Mouse (Mus musculus): ENCODE results near the gene Btbd9. TPM values are rescaled to one million over a fixed set of nuclear protein-coding genes. Genes with fewer than 3 reads are reported as not detected.
A peak's percentile ranks its signal among the peaks of the same experiment; 100 is the strongest.

Btbd9 gene
- polyA plus RNA-seq, 1 experiment = 80.3 TPM

- peaks cover 50% of the 10 kb centered on the region for H3K4me1 ChIP-seq
- H3K27me3 ChIP-seq (replicated peaks) = no peaks in the 10 kb centered on the region
- TF ChIP-seq GATA1 (IDR thresholded peaks at IDR 0.05; ENCODE audit: borderline replicate concordance, low read length) (no peak), FLI1 (IDR thresholded peaks at IDR 0.05; ENCODE audit: low read length) (no peak)
- H3K36me3 ChIP-seq (replicated peaks; ENCODE audit: low read length) = peaks cover 18% of the 10 kb centered on the region
- H3K9me3 ChIP-seq = no peaks in the 10 kb centered on the region
- peak overlapping the region; percentile 92 for H3K4me3 ChIP-seq (replicated peaks)
Observed at GRCm38 (mm10) chr17:30612075-30612859, 36.0 kb upstream of the Btbd9 start.

GRCm38 (mm10) chr17:30611221-30612074 is 35.2 kb upstream of the Btbd9 start:
- H3K9me3 ChIP-seq = no peaks in the 10 kb centered on the region
- peak overlapping the region; percentile 92 for H3K4me3 ChIP-seq (replicated peaks)
- TF ChIP-seq GATA1 (IDR thresholded peaks at IDR 0.05; ENCODE audit: borderline replicate concordance, low read length) (no peak), FLI1 (IDR thresholded peaks at IDR 0.05; ENCODE audit: low read length) (no peak)
- H3K36me3 ChIP-seq (replicated peaks; ENCODE audit: low read length) = peaks cover 25% of the 10 kb centered on the region
- H3K27me3 ChIP-seq (replicated peaks) = no peaks in the 10 kb centered on the region
- H3K4me1 ChIP-seq = peaks cover 58% of the 10 kb centered on the region

GRCm38 (mm10) chr17:30610739-30611138 is 34.5 kb upstream of the Btbd9 start:
- Histone ChIP-seq H3K9me3 (no peaks in the 10 kb centered on the region), H3K27me3 (replicated peaks) (no peaks in the 10 kb centered on the region), H3K36me3 (replicated peaks; ENCODE audit: low read length) (peaks cover 32% of the 10 kb centered on the region), H3K4me1 (peaks cover 64% of the 10 kb centered on the region), H3K4me3 (replicated peaks) (peak overlapping the region; percentile 16)
- TF ChIP-seq GATA1 (IDR thresholded peaks at IDR 0.05; ENCODE audit: borderline replicate concordance, low read length) (no peak), FLI1 (IDR thresholded peaks at IDR 0.05; ENCODE audit: low read length) (no peak)

DNA sequence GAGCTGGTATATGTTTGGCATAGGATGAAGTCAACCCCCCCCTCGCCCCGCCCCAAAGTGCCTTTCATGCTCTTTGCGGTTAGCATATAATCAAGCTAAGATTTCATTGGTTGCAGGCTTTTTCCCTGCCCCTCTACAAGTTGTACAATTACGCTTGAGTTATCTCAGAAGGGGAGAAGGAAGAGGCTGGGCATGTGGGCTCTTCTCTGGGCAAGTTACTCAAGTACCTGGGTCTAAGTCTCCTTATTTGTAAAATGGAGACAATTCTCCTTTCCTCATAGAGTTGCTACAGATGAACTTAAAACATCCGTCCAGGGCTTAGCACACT is 33.7 kb upstream of the Btbd9 start:
- peaks cover 64% of the 10 kb centered on the region for H3K4me1 ChIP-seq
- no peak for TF ChIP-seq FLI1 (IDR thresholded peaks at IDR 0.05; ENCODE audit: low read length)
- TF ChIP-seq GATA1 (IDR thresholded peaks at IDR 0.05; ENCODE audit: borderline replicate concordance, low read length) = no peak
- peaks cover 36% of the 10 kb centered on the region for H3K36me3 ChIP-seq (replicated peaks; ENCODE audit: low read length)
- no peaks in the 10 kb centered on the region for H3K27me3 ChIP-seq (replicated peaks)
- H3K9me3 ChIP-seq = no peaks in the 10 kb centered on the region
- H3K4me3 ChIP-seq (replicated peaks) = no peak overlapping the region

- peaks cover 41% of the 10 kb centered on the region for H3K36me3 ChIP-seq (replicated peaks; ENCODE audit: low read length)
- peak overlapping the region; percentile 25 for H3K4me3 ChIP-seq (replicated peaks)
- H3K4me1 ChIP-seq = peaks cover 64% of the 10 kb centered on the region
- no peaks in the 10 kb centered on the region for H3K9me3 ChIP-seq
- no peaks in the 10 kb centered on the region for H3K27me3 ChIP-seq (replicated peaks)
- TF ChIP-seq GATA1 (IDR thresholded peaks at IDR 0.05; ENCODE audit: borderline replicate concordance, low read length) (no peak), FLI1 (IDR thresholded peaks at IDR 0.05; ENCODE audit: low read length) (no peak)
Observed at GRCm38 (mm10) chr17:30609305-30609979, 33.2 kb upstream of the Btbd9 start.

- Histone ChIP-seq H3K4me3 (replicated peaks) (no peak overlapping the region), H3K27me3 (replicated peaks) (no peaks in the 10 kb centered on the region), H3K4me1 (peaks cover 65% of the 10 kb centered on the region), H3K36me3 (replicated peaks; ENCODE audit: low read length) (peaks cover 56% of the 10 kb centered on the region), H3K9me3 (no peaks in the 10 kb centered on the region)
- TF ChIP-seq GATA1 (IDR thresholded peaks at IDR 0.05; ENCODE audit: borderline replicate concordance, low read length) (no peak), FLI1 (IDR thresholded peaks at IDR 0.05; ENCODE audit: low read length) (no peak)
Observed at GRCm38 (mm10) chr17:30607909-30608495, 31.7 kb upstream of the Btbd9 start.

GRCm38 (mm10) chr17:30607330-30607729 is 31.0 kb upstream of the Btbd9 start:
- no peaks in the 10 kb centered on the region for H3K9me3 ChIP-seq
- peaks cover 61% of the 10 kb centered on the region for H3K4me1 ChIP-seq

GRCm38 (mm10) chr17:30606634-30607081 is 30.4 kb upstream of the Btbd9 start:
- TF ChIP-seq GATA1 (IDR thresholded peaks at IDR 0.05; ENCODE audit: borderline replicate concordance, low read length) (no peak), FLI1 (IDR thresholded peaks at IDR 0.05; ENCODE audit: low read length) (no peak)
- H3K4me3 ChIP-seq (replicated peaks) = no peak overlapping the region
- H3K27me3 ChIP-seq (replicated peaks) = no peaks in the 10 kb centered on the region
- peaks cover 69% of the 10 kb centered on the region for H3K36me3 ChIP-seq (replicated peaks; ENCODE audit: low read length)
- peaks cover 60% of the 10 kb centered on the region for H3K4me1 ChIP-seq
- H3K9me3 ChIP-seq = no peaks in the 10 kb centered on the region

More at GRCm38 (mm10) chr17:30607330-30607729, 31.0 kb upstream of the Btbd9 start:
- Histone ChIP-seq H3K36me3 (replicated peaks; ENCODE audit: low read length) (peaks cover 62% of the 10 kb centered on the region), H3K4me3 (replicated peaks) (no peak overlapping the region), H3K27me3 (replicated peaks) (no peaks in the 10 kb centered on the region)
- TF ChIP-seq FLI1 (IDR thresholded peaks at IDR 0.05; ENCODE audit: low read length) = no peak
- no peak for TF ChIP-seq GATA1 (IDR thresholded peaks at IDR 0.05; ENCODE audit: borderline replicate concordance, low read length)

DNA sequence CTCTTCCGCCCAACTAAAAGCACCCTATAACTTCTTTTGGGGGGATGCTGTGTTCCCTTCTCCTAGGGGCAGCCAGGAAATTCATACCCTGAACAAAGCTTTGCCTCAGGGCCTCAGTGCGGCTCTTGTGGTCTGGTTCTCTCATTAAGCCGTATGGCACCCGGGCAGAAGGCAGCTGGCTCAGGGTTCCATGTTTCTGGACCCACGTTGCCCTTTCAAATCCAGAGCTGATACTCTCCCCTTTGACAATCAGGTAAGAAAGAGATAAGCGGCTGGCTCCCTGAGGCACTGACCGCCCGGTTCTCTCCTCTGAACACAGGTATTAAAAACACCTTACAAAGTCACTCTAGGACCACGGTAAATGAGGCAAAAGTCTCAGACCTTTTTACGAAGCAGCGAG is 29.9 kb upstream of the Btbd9 start:
- no peaks in the 10 kb centered on the region for H3K9me3 ChIP-seq
- no peak overlapping the region for H3K4me3 ChIP-seq (replicated peaks)
- TF ChIP-seq FLI1 (IDR thresholded peaks at IDR 0.05; ENCODE audit: low read length) (no peak), GATA1 (IDR thresholded peaks at IDR 0.05; ENCODE audit: borderline replicate concordance, low read length) (no peak)
- H3K27me3 ChIP-seq (replicated peaks) = no peaks in the 10 kb centered on the region
- H3K36me3 ChIP-seq (replicated peaks; ENCODE audit: low read length) = peaks cover 74% of the 10 kb centered on the region
- peaks cover 56% of the 10 kb centered on the region for H3K4me1 ChIP-seq

All from megakaryocyte, embryonic 14.5 days (primary cell).